Mouse (Mus musculus) midbrain, embryonic 14.5 days (tissue): Measurements from ENCODE around the gene Rtn2. TPM values are rescaled to one million over a fixed set of nuclear protein-coding genes. Genes with fewer than 3 reads are reported as not detected.
A peak's percentile ranks its signal among the peaks of the same experiment; 100 is the strongest.

Experiments
- ATAC-seq: fragments of 200-750 bp; cut with Nextera tagmentation; 2 replicates; pipeline ENCODE4 v1.8.0; 2017; ENCODE audit warnings: moderate number of reproducible peaks, moderate library complexity; ENCODE audit not compliant: low FRiP score, low TSS enrichment
- DNase-seq: peaks from one replicate; pipeline ENCODE4 v3.0.0-alpha.2; 2015
- H3K27ac ChIP-seq: fragments of 300-500 bp; sonication (generic); replicated peaks from 2 replicates; pipeline ENCODE4 v1.5.1; 2014; ENCODE audit warnings: mild to moderate bottlenecking, low read depth, low read length, moderate library complexity
- H3K27me3 ChIP-seq: fragments of 300-500 bp; sonication (generic); 2 replicates; pipeline ENCODE4 v1.6.1; 2014; ENCODE audit warnings: low read length, control low read depth, mixed read lengths; ENCODE audit not compliant: control insufficient read depth, insufficient read depth
- H3K36me3 ChIP-seq: fragments of 300-500 bp; sonication (generic); 2 replicates; pipeline ENCODE4 v1.6.1; 2014; ENCODE audit warnings: low read length, control low read depth; ENCODE audit not compliant: control insufficient read depth, insufficient read depth
- H3K4me1 ChIP-seq: fragments of 300-500 bp; sonication (generic); 2 replicates; pipeline ENCODE4 v1.6.1; 2014; ENCODE audit warnings: mild to moderate bottlenecking, antibody characterized with exemption, low read length, control low read depth; ENCODE audit not compliant: control insufficient read depth, insufficient read depth
- H3K4me2 ChIP-seq: fragments of 300-500 bp; sonication (generic); 2 replicates; pipeline ENCODE4 v1.6.1; 2014; ENCODE audit warnings: mild to moderate bottlenecking, low read length, moderate library complexity
- H3K4me3 ChIP-seq: fragments of 300-500 bp; sonication (generic); replicated peaks from 2 replicates; pipeline ENCODE4 v1.5.1; 2014; ENCODE audit warnings: low read depth, low read length
- H3K9ac ChIP-seq: fragments of 300-500 bp; sonication (generic); replicated peaks from 2 replicates; pipeline ENCODE4 v1.6.1; 2014; ENCODE audit warnings: mild to moderate bottlenecking, low read length, moderate library complexity
- H3K9me3 ChIP-seq: fragments of 300-500 bp; sonication (generic); 2 replicates; pipeline ENCODE4 v1.6.1; 2016; ENCODE audit warnings: low read length, control low read depth, mixed read lengths; ENCODE audit not compliant: control insufficient read depth
- WGBS: fragments of 180-500 bp; shearing (Covaris S2); extraction: QIAGEN DNeasy Blood & Tissue Kit; methylation state at CpG from one replicate; pipeline ENCODE4 v1.1.7; 2014; 5-methylcytosine and 5-hydroxymethylcytosine counted together
- polyA plus RNA-seq: library from polyadenylated mRNA; unstranded; fragments of >200 nt; fragmentation: Nextera tagmentation; extraction: Ambion mirVana; gene quantifications from 2 replicates; pipeline ENCODE4 v1.2.1, GENCODE M21; 2014

Rtn2 gene
- polyA plus RNA-seq, 1 experiment from 2014 or later, result 100.0 TPM

DNA sequence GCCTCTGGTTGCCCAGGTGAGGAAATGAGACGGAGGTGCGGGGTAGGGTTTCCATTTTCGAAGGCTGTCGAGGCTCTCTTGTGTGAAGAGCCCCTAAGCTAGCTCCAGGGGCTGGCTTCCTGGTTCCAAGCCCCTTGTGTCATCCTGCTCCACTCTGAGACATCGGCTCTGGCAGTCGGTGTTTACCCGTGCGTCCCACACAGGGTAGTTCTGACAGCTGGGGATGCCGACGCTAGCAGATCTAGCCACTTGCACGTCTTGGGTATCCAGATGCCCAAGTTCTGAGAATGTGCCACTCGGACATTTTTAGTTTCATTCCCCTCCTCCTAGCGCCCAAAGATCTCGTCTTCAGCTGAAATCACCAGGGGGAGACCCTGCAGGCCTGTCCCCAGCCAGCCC, 981 bp downstream of the Rtn2 start:
- WGBS, result 17% methylated on average over 14 of the region's 14 CpGs
- peak overlapping the region; percentile 94 for H3K4me3 ChIP-seq
- no peak for DNase-seq
- peak overlapping the region; percentile 83 for H3K4me2 ChIP-seq
- H3K27me3 ChIP-seq, result peaks cover 31% of the 10 kb centered on the region
- 0 out of 2 replicates have a peak, but pooled peaks have one; percentile 16 for ATAC-seq
- H3K9me3 ChIP-seq, result no peaks in the 10 kb centered on the region
- peak overlapping the region; percentile 96 for H3K27ac ChIP-seq
- peaks cover 16% of the 10 kb centered on the region for H3K4me1 ChIP-seq
- H3K9ac ChIP-seq, result peak overlapping the region; percentile 99
- H3K36me3 ChIP-seq, result peaks cover 21% of the 10 kb centered on the region

- Histone ChIP-seq H3K27me3 (peaks cover 18% of the 10 kb centered on the region), H3K36me3 (peaks cover 32% of the 10 kb centered on the region), H3K4me3 (no peak overlapping the region), H3K9me3 (no peaks in the 10 kb centered on the region), H3K4me1 (peaks cover 16% of the 10 kb centered on the region), H3K4me2 (peak overlapping the region; percentile 83; the same call in 1 of the 2 replicates), H3K9ac (no peak overlapping the region), H3K27ac (no peak overlapping the region)
- DNase-seq, result peak; percentile 81
- ATAC-seq, result no peak
- WGBS, result 28% methylated on average over 4 of the region's 4 CpGs
Measured at GRCm38 (mm10) chr7:19284763-19285162, 2.3 kb downstream of the Rtn2 start.

GRCm38 (mm10) chr7:19290969-19291596, 8.7 kb downstream of the Rtn2 start:
- WGBS, result 2% methylated on average over 19 of the region's 20 CpGs
- Histone ChIP-seq H3K27ac (peak overlapping the region; percentile 37; the same call in 1 of the 2 replicates), H3K4me1 (peaks cover 11% of the 10 kb centered on the region), H3K36me3 (peaks cover 80% of the 10 kb centered on the region), H3K27me3 (no peaks in the 10 kb centered on the region), H3K4me2 (peak overlapping the region; percentile 41), H3K4me3 (no peak overlapping the region), H3K9ac (peak overlapping the region; percentile 43; the same call in 1 of the 2 replicates), H3K9me3 (no peaks in the 10 kb centered on the region)
- DNase-seq (no peak), ATAC-seq (peak; percentile 29; the same call in 1 of the 2 replicates)

DNA sequence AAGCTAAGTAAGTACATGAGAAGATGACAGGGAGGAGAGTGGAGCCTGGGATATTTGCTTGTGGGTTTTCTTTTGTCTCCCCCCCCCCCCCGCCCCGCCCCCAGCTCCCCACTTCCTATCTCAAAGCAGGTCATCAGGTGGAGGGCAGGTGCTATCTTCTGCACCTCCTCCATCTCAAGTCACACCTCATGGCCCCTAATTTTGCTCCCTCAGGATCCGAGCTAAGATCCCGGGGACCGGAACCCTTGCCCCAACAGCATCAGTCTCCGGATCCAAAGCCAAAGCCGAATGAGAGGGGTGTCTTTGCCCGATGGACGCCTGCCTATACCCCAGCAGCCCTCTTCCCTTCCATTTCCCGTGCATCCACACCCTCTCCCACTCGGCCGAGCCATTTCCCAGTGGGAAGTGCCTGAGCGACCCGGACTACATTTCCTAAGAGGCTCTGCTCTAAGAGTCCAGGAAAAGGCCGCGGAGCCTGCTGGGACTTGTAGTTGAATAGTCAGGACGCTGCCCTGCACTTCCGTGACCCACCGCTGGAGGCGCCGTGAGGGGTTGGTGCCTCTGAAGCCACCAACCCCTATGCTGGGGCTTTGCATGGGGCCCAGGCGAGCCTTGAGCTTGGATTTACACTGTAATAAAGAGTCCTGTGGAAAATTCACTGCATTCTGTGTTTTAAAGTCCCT, 13.2 kb downstream of the Rtn2 start:
- Histone ChIP-seq H3K36me3 (peaks cover 47% of the 10 kb centered on the region), H3K27ac (no peak overlapping the region; the same call in 1 of the 2 replicates), H3K9ac (no peak overlapping the region), H3K4me3 (no peak overlapping the region), H3K27me3 (no peaks in the 10 kb centered on the region), H3K9me3 (no peaks in the 10 kb centered on the region), H3K4me1 (peaks cover 10% of the 10 kb centered on the region), H3K4me2 (peak overlapping the region; percentile 20)
- ATAC-seq (peak; percentile 61; the same call in 1 of the 2 replicates), DNase-seq (peak; percentile 96)
- 15% methylated on average over 20 of the region's 22 CpGs for WGBS

- no peak overlapping the region for H3K4me3 ChIP-seq
- H3K36me3 ChIP-seq, result peaks cover 37% of the 10 kb centered on the region
- peaks cover 6% of the 10 kb centered on the region for H3K4me1 ChIP-seq
- H3K9ac ChIP-seq, result no peak overlapping the region
- DNase-seq (no peak), ATAC-seq (no peak)
- no peak overlapping the region for H3K27ac ChIP-seq
- 92% methylated on average over 6 of the region's 6 CpGs for WGBS
- no peak overlapping the region for H3K4me2 ChIP-seq
- peaks cover 3% of the 10 kb centered on the region; the same call in 1 of the 2 replicates for H3K27me3 ChIP-seq
- H3K9me3 ChIP-seq, result no peaks in the 10 kb centered on the region
Measured at GRCm38 (mm10) chr7:19297034-19297433, 14.6 kb downstream of the Rtn2 start.

DNA sequence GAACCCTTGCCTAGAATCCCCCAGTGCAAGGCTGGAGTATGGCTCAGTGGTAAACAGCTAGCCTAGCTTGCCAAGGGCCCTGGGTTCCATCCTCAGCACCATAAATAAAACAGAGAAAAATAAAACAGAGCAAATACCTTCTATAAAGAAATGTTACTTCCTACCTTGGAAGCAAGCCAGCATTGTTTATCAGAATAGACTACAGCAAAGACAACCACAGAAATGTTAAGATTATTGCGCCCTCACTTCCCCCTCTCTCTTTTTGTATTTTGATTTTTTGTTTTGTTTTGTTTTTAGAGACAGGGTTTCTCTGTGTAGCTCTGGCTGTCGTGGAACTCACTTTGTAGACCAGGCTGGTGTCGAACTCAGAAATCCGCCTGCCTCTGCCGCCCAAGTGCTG, 15.4 kb downstream of the Rtn2 start:
- no peak overlapping the region for H3K9ac ChIP-seq
- no peaks in the 10 kb centered on the region for H3K9me3 ChIP-seq
- H3K36me3 ChIP-seq, result peaks cover 36% of the 10 kb centered on the region
- DNase-seq (no peak), ATAC-seq (no peak)
- no peak overlapping the region for H3K27ac ChIP-seq
- peaks cover 11% of the 10 kb centered on the region; the same call in 1 of the 2 replicates for H3K27me3 ChIP-seq
- WGBS, result 92% methylated on average over 5 of the region's 5 CpGs
- peaks cover 6% of the 10 kb centered on the region for H3K4me1 ChIP-seq
- no peak overlapping the region for H3K4me2 ChIP-seq
- H3K4me3 ChIP-seq, result no peak overlapping the region

DNA sequence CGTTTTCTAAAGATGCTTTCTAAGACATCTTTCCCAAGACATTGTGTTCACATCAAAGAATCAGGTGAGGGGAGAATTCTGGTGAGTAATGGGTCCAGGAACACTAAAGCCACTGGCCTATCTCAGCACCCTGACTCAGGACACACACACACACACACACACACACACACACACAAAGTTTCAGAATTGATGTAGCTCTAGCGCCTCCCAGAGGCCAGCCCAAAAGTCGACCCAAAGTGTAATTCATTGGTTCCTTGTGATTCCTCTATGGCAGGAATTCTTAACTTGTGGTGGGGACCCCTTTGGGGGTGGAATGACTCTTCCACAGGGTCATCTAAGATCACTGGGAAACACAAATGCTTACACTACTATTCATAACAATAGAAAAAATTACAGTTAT, 16.8 kb downstream of the Rtn2 start:
- Histone ChIP-seq H3K9me3 (no peaks in the 10 kb centered on the region), H3K4me2 (no peak overlapping the region), H3K4me1 (peaks cover 6% of the 10 kb centered on the region), H3K4me3 (no peak overlapping the region), H3K27me3 (peaks cover 25% of the 10 kb centered on the region), H3K27ac (no peak overlapping the region), H3K9ac (no peak overlapping the region), H3K36me3 (peaks cover 22% of the 10 kb centered on the region)
- WGBS, result 26% methylated on average over 3 of the region's 3 CpGs
- DNase-seq, result peak; percentile 80
- no peak for ATAC-seq

DNA sequence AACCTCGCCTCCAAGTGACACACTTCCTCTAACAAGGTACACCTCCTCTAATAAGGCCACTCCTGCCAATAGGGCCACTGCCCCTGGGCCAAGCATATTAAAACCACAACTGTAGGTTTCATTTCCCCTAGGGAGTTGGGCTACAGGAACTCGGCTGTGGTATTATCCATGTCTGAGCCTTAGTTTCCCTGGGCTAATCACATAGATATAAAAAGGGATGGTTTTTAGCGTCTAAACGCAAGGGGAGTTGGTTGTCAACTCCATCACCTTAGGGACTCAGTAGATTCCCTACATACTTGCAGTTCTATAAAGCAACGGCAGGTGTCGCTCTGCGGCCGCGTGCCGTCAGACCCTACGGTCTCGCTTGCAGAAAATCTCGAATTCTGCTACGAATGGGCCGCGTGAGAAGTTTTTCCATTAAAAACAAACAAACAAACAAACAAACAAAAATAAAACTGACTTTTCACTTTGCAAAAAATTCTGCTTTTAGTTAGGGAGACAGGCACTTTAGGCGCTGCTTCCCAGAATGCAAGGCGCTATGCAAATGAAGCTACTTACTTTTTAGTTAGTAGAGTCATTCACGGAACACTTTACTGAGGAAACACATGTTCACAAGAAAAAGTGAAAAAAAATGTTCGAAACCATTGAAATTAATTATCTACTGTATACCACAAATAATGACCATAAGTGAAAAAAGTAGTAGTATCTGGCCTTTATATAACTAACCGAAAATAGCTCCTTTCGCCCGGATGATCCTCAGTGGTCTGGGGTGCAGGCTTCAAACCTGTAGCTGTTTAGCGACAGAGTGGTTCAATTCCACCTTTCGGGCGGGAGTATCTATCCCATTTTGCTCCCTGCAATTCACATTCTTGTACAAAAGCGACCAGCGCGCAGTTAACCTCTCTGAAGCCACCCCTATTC, 18.3 kb downstream of the Rtn2 start:
- H3K9ac ChIP-seq, result peak overlapping the region; percentile 51; the same call in 1 of the 2 replicates
- ATAC-seq (peak; percentile 80), DNase-seq (peak; percentile 93)
- H3K9me3 ChIP-seq, result no peaks in the 10 kb centered on the region
- H3K36me3 ChIP-seq, result peaks cover 7% of the 10 kb centered on the region; the same call in 1 of the 2 replicates
- no peak overlapping the region for H3K27ac ChIP-seq
- H3K4me2 ChIP-seq, result peak overlapping the region; percentile 50
- under 1% methylated on average over 29 of the region's 29 CpGs for WGBS
- H3K4me1 ChIP-seq, result peaks cover 6% of the 10 kb centered on the region
- H3K4me3 ChIP-seq, result peak overlapping the region; percentile 43
- H3K27me3 ChIP-seq, result peaks cover 40% of the 10 kb centered on the region
